Mouse (Mus musculus) megakaryocyte, embryonic 14.5 days (primary cell): ENCODE data around the gene Tmem245.

Source experiments
- FLI1 ChIP-seq: IDR thresholded peaks from 2 replicates; pipeline ENCODE4 v1.6.1; 2012; ENCODE audit warnings: low read length, inconsistent platforms, mixed read lengths
- GATA1 ChIP-seq: IDR thresholded peaks from 3 replicates; pipeline ENCODE4 v1.6.1; 2012; ENCODE audit warnings: mixed read lengths, low read length, inconsistent platforms, borderline replicate concordance

DNA sequence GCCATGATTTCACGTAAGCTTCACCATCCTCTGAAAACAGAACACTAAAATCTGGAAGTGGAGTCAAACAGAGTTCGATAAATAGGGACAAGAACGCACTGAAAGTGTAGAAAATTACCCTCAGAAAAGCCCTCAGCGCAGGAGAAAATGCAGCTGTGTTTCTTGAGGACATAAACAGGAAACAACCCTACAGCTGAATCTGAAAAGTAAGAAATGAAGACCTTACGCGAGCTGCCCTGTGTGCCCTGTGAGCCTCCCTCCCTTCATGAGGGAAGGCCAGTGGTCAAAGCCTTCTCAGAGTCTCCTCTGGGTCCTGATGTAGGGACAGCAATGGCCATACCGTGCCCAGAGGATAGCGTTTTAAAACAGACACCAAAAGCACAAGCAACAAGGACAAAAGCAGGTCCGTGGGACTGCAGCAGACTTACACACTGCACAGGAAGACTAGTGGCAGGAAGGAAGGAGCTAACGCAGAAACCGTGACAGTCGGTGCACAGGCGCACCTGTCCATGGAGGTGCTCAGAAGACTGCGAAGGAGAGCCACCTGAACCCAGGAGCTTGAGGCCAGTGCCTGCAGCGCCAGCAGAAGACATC, 31.4 kb downstream of the Tmem245 start:
- TF ChIP-seq GATA1 (no peak), FLI1 (no peak)
